Mouse (Mus musculus): ENCODE measurements around the gene Gp1ba. TPM values are rescaled to one million over a fixed set of nuclear protein-coding genes. Genes with fewer than 3 reads are reported as not detected.

The Gp1ba gene
- total RNA-seq, 1 experiment from 2014 or later: 3.2 TPM

Other genes starting within 250 kb of the Gp1ba start
- 13.4 and 16.5 TPM in 2 replicates for gene Pelp1, start 229.1 kb upstream of the Gp1ba start, total RNA-seq (2017)
- 43.6 and 46.6 TPM in 2 replicates for gene Arrb2, start 206.5 kb upstream of the Gp1ba start, total RNA-seq (2017)
- gene Med11, start 187.2 kb upstream of the Gp1ba start, total RNA-seq (2017): 36.3 and 43.1 TPM in 2 replicates
- gene Zmynd15, start 179.7 kb upstream of the Gp1ba start, total RNA-seq (2017): not detected in 2 replicates
- gene Cxcl16, start 179.1 kb upstream of the Gp1ba start, total RNA-seq (2017): not detected in 2 replicates
- gene Tm4sf5, start 133.9 kb upstream of the Gp1ba start, total RNA-seq (2017): not detected in 2 replicates
- gene Vmo1, start 124.5 kb upstream of the Gp1ba start, total RNA-seq (2017): not detected in 2 replicates
- gene Gltpd2, start 119.9 kb upstream of the Gp1ba start, total RNA-seq (2017): not detected in 2 replicates
- gene Psmb6, start 113.8 kb upstream of the Gp1ba start, total RNA-seq (2017): 218 and 223 TPM in 2 replicates
- not detected in 2 replicates for gene Gm40193, start 106.2 kb upstream of the Gp1ba start, total RNA-seq (2017)
- gene Pld2, start 99.1 kb upstream of the Gp1ba start, total RNA-seq (2017): 1.2 and 2.7 TPM in 2 replicates
- gene Mink1, start 76.2 kb upstream of the Gp1ba start, total RNA-seq (2017): 30.8 and 33.5 TPM in 2 replicates
- not detected in 2 replicates for gene 4930544D05Rik, start 23.3 kb upstream of the Gp1ba start, total RNA-seq (2017)
- gene Chrne, start 19.9 kb upstream of the Gp1ba start, total RNA-seq (2017): 0.37 TPM in 1 of 2 replicates, not detected in the other
- gene Rnf167, start 8.1 kb downstream of the Gp1ba start, total RNA-seq (2017): 56.9 and 65.8 TPM in 2 replicates
- 52.5 and 60.6 TPM in 2 replicates for gene Slc25a11, start 8.4 kb downstream of the Gp1ba start, total RNA-seq (2017)
- 437 and 465 TPM in 2 replicates for gene Pfn1, start 15.5 kb downstream of the Gp1ba start, total RNA-seq (2017)
- 8.9 and 10.0 TPM in 2 replicates for gene Eno3, start 18.1 kb downstream of the Gp1ba start, total RNA-seq (2017)
- 43.2 and 53.2 TPM in 2 replicates for gene Spag7, start 30.3 kb downstream of the Gp1ba start, total RNA-seq (2017)
- gene Camta2, start 49.0 kb downstream of the Gp1ba start, total RNA-seq (2017): 5.3 and 13.3 TPM in 2 replicates
- gene Inca1, start 61.0 kb downstream of the Gp1ba start, total RNA-seq (2017): not detected in 2 replicates
- gene Kif1c, start 61.4 kb downstream of the Gp1ba start, total RNA-seq (2017): 4.7 and 8.6 TPM in 2 replicates
- gene Zfp3, start 125.1 kb downstream of the Gp1ba start, total RNA-seq (2017): 2.3 and 4.2 TPM in 2 replicates
- not detected in 2 replicates for gene Scimp, start 173.5 kb downstream of the Gp1ba start, total RNA-seq (2017)
- gene Rabep1, start 205.7 kb downstream of the Gp1ba start, total RNA-seq (2017): 63.2 and 68.4 TPM in 2 replicates

Data from common myeloid progenitor, adult 5-6 weeks (primary cell).